Comparison of ENCODE assay signal across 20 mouse cellular contexts in genomic region chr3:100503882-100504281, GRCm38 (mm10). TPM values are rescaled to one million over a fixed set of nuclear protein-coding genes. Genes with fewer than 3 reads are reported as not detected.
DNase-seq lines count a peak whose midpoint lies in the region; ATAC-seq and TF ChIP-seq lines count a peak whose summit lies in the region.
"Had no signal": no experiment of that assay in that cellular context is flagged by ENCODE, and none has a peak within 500 bp of the region (broad histone marks: within the 10 kb centered on the region; RNA-seq: fewer than 3 reads in every experiment).

No protein-coding gene starts in this region.

- H3K27ac ChIP-seq in kidney, embryonic 15.5 days: no peak overlapping the region
- no peak overlapping the region for H3K27ac ChIP-seq in kidney, postnatal 0 days
- H3K27ac ChIP-seq in kidney, adult 2 months (ENCODE audit: insufficient read depth, low read depth, low read length): no peak overlapping the region
- H3K27ac ChIP-seq in CH12.LX (ENCODE audit: insufficient read depth, low read depth): no peak overlapping the region
- H3K27ac ChIP-seq: embryonic facial prominence, embryonic 10.5 days; embryonic facial prominence, embryonic 12.5 days; forebrain, embryonic 13.5 days; forebrain, embryonic 15.5 days had no signal

- no peaks in the 10 kb centered on the region for H3K9me3 ChIP-seq in kidney, embryonic 15.5 days (replicated peaks)
- H3K9me3 ChIP-seq in kidney, postnatal 0 days (replicated peaks; ENCODE audit: low read length): no peaks in the 10 kb centered on the region
- H3K9me3 ChIP-seq in CH12.LX (replicated peaks; ENCODE audit: low read length): peaks cover 7% of the 10 kb centered on the region
- H3K9me3 ChIP-seq: forebrain, embryonic 13.5 days; forebrain, embryonic 15.5 days had no signal

- no peak overlapping the region for H3K4me3 ChIP-seq in kidney, embryonic 15.5 days (replicated peaks)
- H3K4me3 ChIP-seq in kidney, postnatal 0 days (replicated peaks; ENCODE audit: low read depth, low read length): no peak overlapping the region
- H3K4me3 ChIP-seq in kidney, adult 2 months (ENCODE audit: insufficient read depth, low read depth, low read length): no peak overlapping the region
- H3K4me3 ChIP-seq in CH12.LX (replicated peaks in 1 of 3; ENCODE audit: low read depth in 2 of 3, low read length in 2 of 3, poor library complexity in 1 of 3): no peak overlapping the region
- H3K4me3 ChIP-seq: embryonic facial prominence, embryonic 10.5 days; embryonic facial prominence, embryonic 12.5 days; forebrain, embryonic 13.5 days; forebrain, embryonic 15.5 days had no signal

- H3K27me3 ChIP-seq in kidney, embryonic 15.5 days: no peaks in the 10 kb centered on the region
- no peaks in the 10 kb centered on the region for H3K27me3 ChIP-seq in kidney, postnatal 0 days (ENCODE audit: insufficient read depth, low read length)
- no peaks in the 10 kb centered on the region for H3K27me3 ChIP-seq in kidney, adult 2 months (replicated peaks; ENCODE audit: control insufficient read depth, insufficient read depth, low read length)
- no peaks in the 10 kb centered on the region for H3K27me3 ChIP-seq in CH12.LX (replicated peaks)
- H3K27me3 ChIP-seq: embryonic facial prominence, embryonic 12.5 days; forebrain, embryonic 13.5 days; forebrain, embryonic 15.5 days had no signal

- no peaks in the 10 kb centered on the region for H3K79me2 ChIP-seq in CH12.LX (replicated peaks; ENCODE audit: control insufficient read depth, extremely low read depth, insufficient read depth, poor library complexity, severe bottlenecking)

- peak; percentile 82 for ATAC-seq in kidney, embryonic 15.5 days (replicated peaks; ENCODE audit: low FRiP score)
- ATAC-seq in kidney, postnatal 0 days (replicated peaks; ENCODE audit: low FRiP score, low read depth): peak; percentile 63; the same call in 1 of the 2 replicates
- ATAC-seq: CD4-positive, CD25-positive, alpha-beta regulatory T cell, adult 4 months; forebrain, embryonic 13.5 days; forebrain, embryonic 15.5 days; forebrain, postnatal 0 days had no signal

- no peak for TF ChIP-seq POLR2A in kidney, adult 2 months (IDR thresholded peaks at IDR 0.05; ENCODE audit: low read depth, low read length)
- TF ChIP-seq POLR2A in CH12.LX (IDR thresholded peaks at IDR 0.05; ENCODE audit: low read depth, low read length): no peak

- TF ChIP-seq RAD21 in CH12.LX (IDR thresholded peaks at IDR 0.05; ENCODE audit: low read depth, low read length): no peak

- no peaks in the 10 kb centered on the region for H3K36me3 ChIP-seq in kidney, embryonic 15.5 days
- no peaks in the 10 kb centered on the region for H3K36me3 ChIP-seq in kidney, postnatal 0 days (ENCODE audit: insufficient read depth, low read length)
- no peaks in the 10 kb centered on the region for H3K36me3 ChIP-seq in kidney, adult 2 months (ENCODE audit: control insufficient read depth, insufficient read depth, low read length)
- no peaks in the 10 kb centered on the region for H3K36me3 ChIP-seq in CH12.LX (replicated peaks in 1 of 2; ENCODE audit: control insufficient read depth in 1 of 2, insufficient read depth in 1 of 2, low read length in 1 of 2)
- H3K36me3 ChIP-seq: embryonic facial prominence, embryonic 10.5 days; embryonic facial prominence, embryonic 12.5 days; forebrain, embryonic 15.5 days had no signal

- no peak for DNase-seq in kidney, adult 8-10 months
- peak; percentile 27 for DNase-seq in kidney, postnatal 0 days (ENCODE audit: low spot score)
- no peak for DNase-seq in kidney, adult 2 months
- no peak for DNase-seq in CH12.LX (ENCODE audit: extremely low read depth)
- DNase-seq: adrenal gland, adult 8-10 months; adrenal gland, postnatal 14 days; adrenal gland, postnatal 36 days; B cell, adult 2 months; cerebellum, adult 11-12 months; cerebellum, adult 2 months; cerebellum, adult 9-10 months; cerebellum, postnatal 10 days; cerebellum, postnatal 25 days; forebrain, postnatal 0 days had no signal

- 47% methylated on average over 6 of the region's 6 CpGs for WGBS in kidney, embryonic 15.5 days
- 36% methylated on average over 6 of the region's 6 CpGs for WGBS in kidney, postnatal 0 days
- 52% methylated on average over 6 of the region's 6 CpGs for WGBS in kidney, adult 2 months

- no peak overlapping the region for H3K4me2 ChIP-seq in kidney, embryonic 15.5 days
- H3K4me2 ChIP-seq in kidney, postnatal 0 days (ENCODE audit: low read length): no peak overlapping the region
- H3K4me2 ChIP-seq in CH12.LX (ENCODE audit: insufficient read depth, low read depth, poor library complexity, severe bottlenecking): 0 out of 2 replicates have a peak overlapping the region, but pooled peaks have one; percentile 37
- H3K4me2 ChIP-seq: embryonic facial prominence, embryonic 12.5 days; forebrain, embryonic 13.5 days; forebrain, embryonic 15.5 days had no signal

- peaks cover 9% of the 10 kb centered on the region; the same call in 1 of the 2 replicates for H3K4me1 ChIP-seq in kidney, embryonic 15.5 days
- no peaks in the 10 kb centered on the region for H3K4me1 ChIP-seq in kidney, postnatal 0 days (replicated peaks; ENCODE audit: insufficient read depth, low read length)
- no peaks in the 10 kb centered on the region for H3K4me1 ChIP-seq in kidney, adult 2 months (ENCODE audit: control insufficient read depth, insufficient read depth, low read length)
- peaks cover 6 to 26% of the 10 kb centered on the region in 2 experiments for H3K4me1 ChIP-seq in CH12.LX (ENCODE audit: control insufficient read depth in 1 of 2, insufficient read depth in 2 of 2)
- H3K4me1 ChIP-seq: forebrain, embryonic 13.5 days; forebrain, embryonic 15.5 days had no signal

- no peak overlapping the region for H3K9ac ChIP-seq in kidney, embryonic 15.5 days
- H3K9ac ChIP-seq in kidney, postnatal 0 days (ENCODE audit: low read depth, low read length): no peak overlapping the region
- no peak overlapping the region for H3K9ac ChIP-seq in CH12.LX (ENCODE audit: insufficient read depth, low read depth)
- H3K9ac ChIP-seq: embryonic facial prominence, embryonic 12.5 days; forebrain, embryonic 13.5 days; forebrain, embryonic 15.5 days; forebrain, postnatal 0 days had no signal

- no peak for TF ChIP-seq EP300 in CH12.LX (IDR thresholded peaks at IDR 0.05; ENCODE audit: low read length)

- in situ Hi-C loops in CH12.LX (cut with MboI; ENCODE audit: low pct_ligation_motif_present, low pct_unique_long_range_greater_than_20kb, low sequenced_read_pairs): loop anchor here (5.0 kb wide), 1 partner anchor 33 kb away; no protein-coding TSS in a partner anchor

- dilution Hi-C loops in CH12.LX (cut with MboI; ENCODE audit: extremely low pct_ligation_motif_present, extremely low pct_unique_long_range_greater_than_20kb, low sequenced_read_pairs): no loop called here

- no peak for TF ChIP-seq CTCF in kidney, postnatal 0 days (IDR thresholded peaks at IDR 0.05; ENCODE audit: low read depth)
- TF ChIP-seq CTCF in kidney, adult 2 months (conservative IDR thresholded peaks at IDR 0.05; ENCODE audit: insufficient read depth, insufficient read length, low read depth, low read length): no peak
- TF ChIP-seq CTCF in CH12.LX (conservative IDR thresholded peaks at IDR 0.05 in 1 of 2, IDR thresholded peaks at IDR 0.05 in 1 of 2; ENCODE audit: low read depth in 2 of 2, low read length in 2 of 2): no peak

TF ChIP-seq in CH12.LX, 34 proteins besides CTCF, POLR2A, EP300 and RAD21:
- no peak for TF ChIP-seq NELFE (IDR thresholded peaks at IDR 0.05; ENCODE audit: low read depth, low read length)
- TF ChIP-seq PAX5 (IDR thresholded peaks at IDR 0.05; ENCODE audit: low read length): no peak
- no peak for TF ChIP-seq MAFK (IDR thresholded peaks at IDR 0.05; ENCODE audit: insufficient replicate concordance, low read length)
- TF ChIP-seq RCOR1 (conservative IDR thresholded peaks at IDR 0.05; ENCODE audit: low read depth, low read length): no peak

RNA-seq across cellular contexts. Expression of gene Tent5c, which starts 14.8 kb away (rescaled TPM):
- polyA plus RNA-seq in kidney, embryonic 15.5 days (2015; fragmentation: Nextera tagmentation; extraction: Ambion mirVana): 7.3 and 9.4 TPM in 2 replicates
- 3.4 and 3.8 TPM in 2 replicates for polyA plus RNA-seq in kidney, postnatal 0 days (2015; fragmentation: Nextera tagmentation; extraction: Ambion mirVana)
- polyA plus RNA-seq in kidney, adult 2 months (2012; rRNA removed): 3.8 and 4.2 TPM in 2 replicates
- total RNA-seq in CH12.LX (2012; rRNA removed) (12.3 and 18.6 TPM in 2 replicates), CH12.LX (2014; rRNA removed) (9.5 and 10.6 TPM in 2 replicates)
- 16.0 and 18.7 TPM in 2 replicates for polyA plus RNA-seq in CH12.LX (2012; ENCODE audit: insufficient read length, low read depth)
